Mouse (Mus musculus) spleen, adult 2 months (tissue): Measurements from ENCODE around the gene Gas2l3.

Experiments
- CTCF ChIP-seq: fragments of 200-500 bp; IDR thresholded peaks from 2 replicates; pipeline ENCODE4 v1.5.1; 2011; ENCODE audit warnings: mild to moderate bottlenecking, inconsistent platforms; ENCODE audit not compliant: insufficient read depth, insufficient read length, insufficient replicate concordance; ENCODE audit errors: extremely low read depth
- POLR2A ChIP-seq: fragments of 200-500 bp; IDR thresholded peaks from 2 replicates; pipeline ENCODE4 v1.6.1; 2011; ENCODE audit warnings: low read depth, low read length, inconsistent platforms

DNA sequence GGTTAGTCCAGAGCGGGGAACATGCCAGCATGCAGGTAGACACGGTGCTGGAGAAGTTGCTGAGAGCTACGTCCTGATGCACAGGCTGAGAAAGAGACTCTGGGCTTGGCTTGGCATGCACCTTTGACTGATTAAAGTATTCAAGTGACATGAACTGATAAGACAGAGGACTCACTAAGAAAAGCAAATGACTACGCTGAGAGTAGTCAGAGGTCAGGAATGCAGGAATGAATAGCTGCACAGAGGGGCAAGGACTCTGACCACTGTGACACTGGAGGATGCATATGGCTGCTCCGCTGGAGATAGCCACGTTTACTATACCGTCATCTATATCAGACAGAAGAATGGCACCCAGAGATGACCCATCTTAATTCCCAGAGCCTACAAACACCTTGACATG, 4.4 kb downstream of the Gas2l3 start:
- TF ChIP-seq CTCF (no peak), POLR2A (no peak)
